Mouse (Mus musculus) kidney, embryonic 16.5 days (tissue): Measurements from ENCODE around the gene Itpr1. TPM values are rescaled to one million over a fixed set of nuclear protein-coding genes. Genes with fewer than 3 reads are reported as not detected.

Source experiments
- ATAC-seq: fragments of 200-750 bp; cut with Nextera tagmentation; 2 replicates; pipeline ENCODE4 v1.8.0; 2017; ENCODE audit warnings: moderate TSS enrichment; ENCODE audit not compliant: low FRiP score, low TSS enrichment
- H3K27ac ChIP-seq: fragments of 300-500 bp; sonication (generic); 2 replicates; pipeline ENCODE4 v1.5.1; 2014; ENCODE audit warnings: low read length
- H3K27me3 ChIP-seq: fragments of 300-500 bp; sonication (generic); 2 replicates; pipeline ENCODE4 v1.6.1; 2014; ENCODE audit warnings: low read length, control low read depth, mixed read lengths; ENCODE audit not compliant: insufficient read depth
- H3K36me3 ChIP-seq: fragments of 300-500 bp; sonication (generic); 2 replicates; pipeline ENCODE4 v1.6.1; 2014; ENCODE audit warnings: low read length, control low read depth, mixed read lengths; ENCODE audit not compliant: insufficient read depth
- H3K4me1 ChIP-seq: fragments of 300-500 bp; sonication (generic); 2 replicates; pipeline ENCODE4 v1.6.1; 2014; ENCODE audit warnings: low read length, control low read depth, mixed read lengths; ENCODE audit not compliant: insufficient read depth
- H3K4me2 ChIP-seq: fragments of 300-500 bp; sonication (generic); replicated peaks from 2 replicates; pipeline ENCODE4 v1.6.1; 2014; ENCODE audit warnings: low read depth, low read length
- H3K4me3 ChIP-seq: fragments of 300-500 bp; sonication (generic); 2 replicates; pipeline ENCODE4 v1.5.1; 2014; ENCODE audit warnings: mild to moderate bottlenecking, low read length
- H3K9ac ChIP-seq: fragments of 300-500 bp; sonication (generic); replicated peaks from 2 replicates; pipeline ENCODE4 v1.6.1; 2014; ENCODE audit warnings: low read length
- H3K9me3 ChIP-seq: fragments of 300-500 bp; sonication (generic); 2 replicates; pipeline ENCODE4 v1.6.1; 2016; ENCODE audit warnings: low read length, control low read depth
- WGBS: fragments of 180-500 bp; shearing (Covaris S2); extraction: QIAGEN DNeasy Blood & Tissue Kit; methylation state at CpG from one replicate; pipeline ENCODE4 v1.1.7; 2014; 5-methylcytosine and 5-hydroxymethylcytosine counted together
- polyA plus RNA-seq: library from polyadenylated mRNA; unstranded; fragments of >200 nt; fragmentation: Nextera tagmentation; extraction: Ambion mirVana; gene quantifications from 2 replicates; pipeline ENCODE4 v1.2.1, GENCODE M21; 2015

The Itpr1 gene
- polyA plus RNA-seq, 1 experiment from 2014 or later = 24.6 TPM

- Histone ChIP-seq H3K27ac (no peak overlapping the region), H3K9me3 (no peaks in the 10 kb centered on the region), H3K9ac (no peak overlapping the region), H3K4me1 (no peaks in the 10 kb centered on the region), H3K4me2 (no peak overlapping the region), H3K4me3 (no peak overlapping the region), H3K27me3 (no peaks in the 10 kb centered on the region), H3K36me3 (peaks cover 14% of the 10 kb centered on the region)
- ATAC-seq = no peak
- 61% methylated on average over 6 of the region's 6 CpGs for WGBS
These were observed 124.4 kb downstream of the Itpr1 start for GRCm38 (mm10) chr6:108337289-108337688.

- Histone ChIP-seq H3K4me2 (no peak overlapping the region), H3K27ac (no peak overlapping the region), H3K4me1 (no peaks in the 10 kb centered on the region), H3K4me3 (no peak overlapping the region), H3K27me3 (no peaks in the 10 kb centered on the region), H3K9ac (no peak overlapping the region), H3K9me3 (no peaks in the 10 kb centered on the region), H3K36me3 (peaks cover 14% of the 10 kb centered on the region)
- no peak for ATAC-seq
- WGBS = 89% methylated on average over 5 of the region's 5 CpGs
These were observed 125.5 kb downstream of the Itpr1 start for GRCm38 (mm10) chr6:108338362-108338761.

GRCm38 (mm10) chr6:108342989-108343388, 130.1 kb downstream of the Itpr1 start:
- no peak overlapping the region for H3K4me3 ChIP-seq
- H3K9ac ChIP-seq = no peak overlapping the region
- peaks cover 14% of the 10 kb centered on the region for H3K36me3 ChIP-seq
- no peak for ATAC-seq
- no peaks in the 10 kb centered on the region for H3K27me3 ChIP-seq
- no peaks in the 10 kb centered on the region for H3K9me3 ChIP-seq
- no peak overlapping the region for H3K4me2 ChIP-seq
- 84% methylated on average over 5 of the region's 5 CpGs for WGBS
- no peak overlapping the region for H3K27ac ChIP-seq
- no peaks in the 10 kb centered on the region for H3K4me1 ChIP-seq

DNA sequence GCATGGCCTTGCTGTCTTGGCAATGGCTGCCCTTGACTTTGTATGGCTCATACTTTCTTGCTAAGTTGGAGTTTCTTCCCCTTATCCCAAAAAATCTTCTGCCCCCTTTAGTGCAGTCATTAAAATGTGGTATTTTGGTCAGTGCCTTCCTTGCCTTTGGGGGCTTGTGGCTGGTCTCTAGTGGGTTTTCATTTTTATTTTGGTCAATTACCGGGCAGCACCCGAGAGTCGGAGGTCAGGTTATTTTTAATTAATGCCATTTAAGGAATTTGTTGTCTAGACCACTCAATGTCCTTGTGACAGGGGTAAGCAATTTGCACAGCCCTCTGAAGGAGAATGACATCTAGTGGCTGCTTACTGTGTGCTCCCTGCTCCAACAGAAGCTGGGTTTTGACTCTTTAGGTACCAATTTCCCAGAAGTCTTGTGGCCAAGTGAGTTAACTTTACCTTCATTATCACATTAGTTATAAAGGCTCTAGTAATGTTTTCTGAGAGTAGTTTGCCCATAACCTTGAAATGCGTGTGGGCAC, 130.9 kb downstream of the Itpr1 start:
- Histone ChIP-seq H3K9ac (no peak overlapping the region), H3K4me2 (no peak overlapping the region), H3K4me3 (no peak overlapping the region), H3K9me3 (no peaks in the 10 kb centered on the region), H3K27me3 (no peaks in the 10 kb centered on the region), H3K4me1 (no peaks in the 10 kb centered on the region), H3K36me3 (peaks cover 14% of the 10 kb centered on the region), H3K27ac (no peak overlapping the region)
- no peak for ATAC-seq
- WGBS = 76% methylated on average over 4 of the region's 4 CpGs

DNA sequence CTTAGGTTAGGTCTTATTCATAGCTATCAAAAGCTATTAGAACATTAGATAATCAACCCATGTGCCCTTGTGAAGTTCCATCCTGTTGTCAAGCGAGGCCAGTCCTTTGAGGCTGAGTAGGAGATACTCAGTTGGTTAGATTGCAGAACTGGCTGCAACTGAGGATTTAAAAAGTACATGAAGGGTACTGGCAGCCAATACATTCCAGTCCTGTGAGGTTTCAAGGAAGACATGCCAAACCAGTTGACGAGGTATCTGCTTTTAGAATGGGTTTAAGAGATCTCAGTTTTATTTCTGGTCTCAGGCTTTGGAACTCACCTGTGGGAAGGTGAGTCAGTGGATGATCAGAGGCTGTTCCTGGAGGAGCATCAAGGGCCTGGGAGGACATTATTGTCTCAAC, 137.9 kb downstream of the Itpr1 start:
- Histone ChIP-seq H3K27me3 (no peaks in the 10 kb centered on the region), H3K27ac (no peak overlapping the region), H3K4me2 (no peak overlapping the region), H3K4me3 (no peak overlapping the region), H3K36me3 (peaks cover 16% of the 10 kb centered on the region), H3K4me1 (no peaks in the 10 kb centered on the region), H3K9ac (no peak overlapping the region), H3K9me3 (no peaks in the 10 kb centered on the region)
- no peak for ATAC-seq
- WGBS = 89% methylated on average over 2 of the region's 2 CpGs

GRCm38 (mm10) chr6:108351998-108352397, 139.1 kb downstream of the Itpr1 start:
- no peaks in the 10 kb centered on the region for H3K27me3 ChIP-seq
- peaks cover 26% of the 10 kb centered on the region for H3K36me3 ChIP-seq
- no peak overlapping the region for H3K9ac ChIP-seq
- WGBS = 63% methylated on average over 8 of the region's 8 CpGs
- no peak overlapping the region for H3K4me3 ChIP-seq
- no peak; the same call in 1 of the 2 replicates for ATAC-seq
- no peaks in the 10 kb centered on the region for H3K9me3 ChIP-seq
- H3K4me2 ChIP-seq = no peak overlapping the region
- H3K27ac ChIP-seq = no peak overlapping the region
- no peaks in the 10 kb centered on the region for H3K4me1 ChIP-seq

DNA sequence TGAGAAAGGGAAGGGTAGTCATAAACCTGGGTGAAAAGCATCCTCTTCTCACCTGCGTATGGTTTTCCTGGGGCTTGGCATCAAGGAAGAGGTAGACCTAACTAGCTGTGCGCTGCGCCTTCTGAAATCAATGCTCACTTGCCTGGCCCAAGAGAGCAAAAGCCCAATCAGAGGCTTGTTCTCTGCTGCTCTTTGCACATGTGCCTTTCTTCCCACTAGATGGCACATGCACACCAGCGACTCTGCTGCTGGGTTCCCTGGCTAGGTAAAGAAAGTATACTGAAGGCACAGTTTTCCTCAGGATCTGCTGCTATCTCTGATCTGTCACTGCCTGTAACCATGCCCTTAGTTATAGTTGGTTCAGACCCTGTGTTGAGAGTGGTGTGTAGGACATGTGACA, 154.5 kb downstream of the Itpr1 start:
- 82% methylated on average over 4 of the region's 4 CpGs for WGBS
- Histone ChIP-seq H3K9me3 (no peaks in the 10 kb centered on the region), H3K4me2 (no peak overlapping the region), H3K36me3 (peaks cover 27% of the 10 kb centered on the region), H3K4me3 (no peak overlapping the region), H3K9ac (no peak overlapping the region), H3K4me1 (no peaks in the 10 kb centered on the region), H3K27ac (no peak overlapping the region), H3K27me3 (no peaks in the 10 kb centered on the region)
- no peak for ATAC-seq

DNA sequence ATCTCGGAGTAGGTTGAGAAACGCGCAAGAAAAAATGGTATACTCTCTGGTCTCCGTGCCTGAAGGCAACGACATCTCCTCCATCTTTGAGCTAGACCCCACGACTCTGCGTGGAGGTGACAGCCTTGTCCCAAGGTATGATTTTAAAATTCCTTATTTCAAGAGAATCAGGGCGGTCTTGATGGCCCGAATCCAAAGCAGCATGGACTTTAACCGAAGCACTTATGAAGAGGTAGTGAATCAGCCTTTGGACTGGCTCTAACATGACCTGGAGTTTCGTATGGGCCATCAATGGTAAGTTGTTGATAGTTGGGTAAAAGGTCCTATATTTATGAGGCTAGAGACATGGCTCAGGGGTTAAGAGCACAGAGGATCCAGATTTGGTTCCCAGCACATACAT, 156.1 kb downstream of the Itpr1 start:
- Histone ChIP-seq H3K9ac (no peak overlapping the region), H3K27me3 (no peaks in the 10 kb centered on the region), H3K27ac (no peak overlapping the region), H3K9me3 (no peaks in the 10 kb centered on the region), H3K4me3 (no peak overlapping the region), H3K4me1 (no peaks in the 10 kb centered on the region), H3K4me2 (no peak overlapping the region), H3K36me3 (peaks cover 21% of the 10 kb centered on the region)
- no peak for ATAC-seq
- WGBS = 94% methylated on average over 11 of the region's 11 CpGs

DNA sequence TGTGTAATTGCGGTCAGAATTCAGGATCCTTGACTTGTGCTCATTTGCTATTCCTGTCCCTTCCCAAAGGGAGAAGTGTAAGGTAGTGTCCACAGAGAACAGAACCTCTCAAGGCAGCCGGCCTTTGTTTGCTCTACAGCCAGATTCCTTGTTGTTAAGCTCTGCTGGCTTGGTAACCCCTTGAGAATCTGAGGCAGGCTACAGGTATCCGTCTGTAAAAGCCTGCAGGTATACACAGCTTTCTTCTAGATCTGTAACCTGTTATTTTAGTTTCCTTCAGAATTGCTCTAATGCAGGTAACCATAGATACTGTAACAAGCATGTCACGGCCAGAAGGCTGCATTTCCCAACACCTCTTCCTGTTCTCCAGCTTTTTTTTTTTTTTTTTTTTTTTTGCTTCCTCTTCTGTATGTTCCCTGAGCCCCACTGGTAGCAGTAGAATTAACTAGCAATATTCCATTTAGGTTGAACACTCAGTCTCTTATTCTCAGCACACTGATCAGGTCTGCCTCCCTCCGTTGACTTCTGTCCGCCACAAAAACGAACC, 158.5 kb downstream of the Itpr1 start:
- Histone ChIP-seq H3K4me2 (no peak overlapping the region), H3K4me1 (no peaks in the 10 kb centered on the region), H3K27ac (no peak overlapping the region), H3K36me3 (peaks cover 17% of the 10 kb centered on the region), H3K9ac (no peak overlapping the region), H3K4me3 (no peak overlapping the region), H3K27me3 (no peaks in the 10 kb centered on the region), H3K9me3 (no peaks in the 10 kb centered on the region)
- whole genome bisulfite sequencing = 88% methylated on average over 7 of the region's 7 CpGs
- ATAC-seq = no peak

DNA sequence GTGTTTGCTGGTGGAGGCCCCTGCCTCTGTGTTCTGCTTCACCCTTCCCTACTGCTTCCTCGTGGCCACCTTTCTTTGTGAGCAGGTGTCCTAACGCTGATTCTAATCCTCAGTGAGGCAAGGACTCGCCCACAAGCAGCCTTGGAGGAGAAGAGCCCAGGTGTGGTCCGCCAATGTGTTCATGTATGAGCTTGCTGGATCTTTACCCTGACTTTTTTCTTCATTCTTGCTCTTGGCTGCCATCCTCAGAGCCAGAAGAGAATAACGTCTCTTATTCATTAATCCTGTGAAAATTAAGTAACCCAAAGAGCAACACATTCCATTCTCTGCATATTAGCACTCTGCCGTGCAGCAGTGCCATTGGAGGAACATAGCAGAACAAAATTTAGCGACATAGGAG, 161.1 kb downstream of the Itpr1 start:
- Histone ChIP-seq H3K4me2 (no peak overlapping the region), H3K4me1 (no peaks in the 10 kb centered on the region), H3K4me3 (no peak overlapping the region), H3K27me3 (no peaks in the 10 kb centered on the region), H3K36me3 (peaks cover 20% of the 10 kb centered on the region), H3K9ac (no peak overlapping the region), H3K27ac (no peak overlapping the region), H3K9me3 (no peaks in the 10 kb centered on the region)
- 78% methylated on average over 7 of the region's 7 CpGs for WGBS
- ATAC-seq = no peak
